9 mouse cellular contexts compared by ENCODE assay signal in the genomic region with DNA sequence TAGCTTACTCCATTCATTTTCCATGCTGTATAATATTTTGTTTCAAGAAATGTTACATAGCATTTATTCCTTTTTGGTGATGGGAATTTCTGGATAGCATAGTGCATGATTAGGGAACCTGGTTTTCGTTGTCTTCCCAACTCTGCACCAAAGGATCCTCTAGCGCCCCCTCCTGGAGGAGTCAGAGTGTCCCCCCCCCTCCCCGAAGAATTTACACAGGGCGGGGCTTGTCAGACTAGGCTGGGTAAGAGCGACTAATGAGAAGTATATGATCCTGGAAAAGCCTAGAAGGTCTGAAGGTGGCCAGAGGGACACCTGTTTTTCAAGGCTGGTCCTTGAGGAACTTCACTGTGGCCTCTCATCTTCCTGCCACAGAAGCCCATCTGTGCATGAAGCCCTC.
DNase-seq lines count a peak whose midpoint lies in the region; ATAC-seq and TF ChIP-seq lines count a peak whose summit lies in the region.
"Had no signal": no experiment of that assay in that cellular context is flagged by ENCODE, and none has a peak within 500 bp of the region (broad histone marks: within the 10 kb centered on the region; RNA-seq: fewer than 3 reads in every experiment).

No protein-coding gene starts in this region.

- H3K9ac ChIP-seq in kidney, postnatal 0 days (ENCODE audit: low read depth, low read length) = no peak overlapping the region

- no peaks in the 10 kb centered on the region for H3K27me3 ChIP-seq in kidney, postnatal 0 days (ENCODE audit: insufficient read depth, low read length)

- TF ChIP-seq CTCF in cortical plate, adult 2 months (IDR thresholded peaks at IDR 0.05; ENCODE audit: extremely low read depth, insufficient read depth, low read length) = 0 out of 2 replicates have a peak, but pooled peaks have one; percentile 15
- TF ChIP-seq CTCF in kidney, postnatal 0 days (IDR thresholded peaks at IDR 0.05; ENCODE audit: low read depth) = peak; percentile 65

- intact Hi-C loops in left cerebral cortex, postnatal 4 days (cut with DNase I) = no loop called here
- intact Hi-C loops in left cerebral cortex, postnatal 10 days (cut with DNase I) = no loop called here

- H3K4me1 ChIP-seq in cortical plate, adult 2 months (ENCODE audit: control insufficient read depth, insufficient read depth, low read length) = no peaks in the 10 kb centered on the region
- H3K4me1 ChIP-seq in kidney, postnatal 0 days (replicated peaks; ENCODE audit: insufficient read depth, low read length) = no peaks in the 10 kb centered on the region
- H3K4me1 ChIP-seq: megakaryocyte, embryonic 14.5 days had no signal

- TF ChIP-seq POLR2A in cortical plate, adult 2 months (IDR thresholded peaks at IDR 0.05; ENCODE audit: extremely low read depth, insufficient read depth, low read length) = no peak

- no peaks in the 10 kb centered on the region for H3K36me3 ChIP-seq in kidney, postnatal 0 days (ENCODE audit: insufficient read depth, low read length)

- no peak overlapping the region for H3K27ac ChIP-seq in cortical plate, adult 2 months (ENCODE audit: insufficient read depth, low read length)
- H3K27ac ChIP-seq in kidney, postnatal 0 days = no peak overlapping the region

- WGBS in kidney, postnatal 0 days = 39% methylated on average over 5 of the region's 5 CpGs

- ATAC-seq in kidney, postnatal 0 days (replicated peaks; ENCODE audit: low FRiP score, low read depth) = peak; percentile 36; the same call in 1 of the 2 replicates
- peak; percentile 73; the same call in 1 of the 2 replicates for ATAC-seq in megakaryocyte-erythroid progenitor cell, adult 5-6 weeks (replicated peaks; ENCODE audit: low FRiP score, low TSS enrichment, poor library complexity, severe bottlenecking)

- H3K9me3 ChIP-seq in kidney, postnatal 0 days (replicated peaks; ENCODE audit: low read length) = no peaks in the 10 kb centered on the region

- DNase-seq in left cerebral cortex, postnatal 4 days = peak; percentile 38
- DNase-seq in left cerebral cortex, postnatal 10 days (ENCODE audit: extremely low spot score in 1 of 2, low spot score in 2 of 2) = no peak
- peak; percentile 74 for DNase-seq in R1 (ENCODE audit: low read depth, low spot score)
- DNase-seq in kidney, postnatal 0 days (ENCODE audit: low spot score) = peak; percentile 31
- DNase-seq in cerebellum, adult 9-11 months = no peak
- DNase-seq in right cerebral cortex, postnatal 25 days = no peak

- H3K4me2 ChIP-seq in kidney, postnatal 0 days (ENCODE audit: low read length) = no peak overlapping the region

- no peak overlapping the region for H3K4me3 ChIP-seq in cortical plate, adult 2 months (ENCODE audit: insufficient read depth, low read length)
- H3K4me3 ChIP-seq in kidney, postnatal 0 days (replicated peaks; ENCODE audit: low read depth, low read length) = no peak overlapping the region
- H3K4me3 ChIP-seq: megakaryocyte, embryonic 14.5 days had no signal

Comparison
In these comparisons a context has a peak if more than half of its experiments do, and no peak if none do; other contexts are left out.
1. DNase-seq: peak in left cerebral cortex, postnatal 4 days (single experiment), R1 (single experiment) and kidney, postnatal 0 days (single experiment); none in left cerebral cortex, postnatal 10 days (0 of 2), cerebellum, adult 9-11 months (single experiment) and right cerebral cortex, postnatal 25 days (single experiment).